Mouse (Mus musculus): ENCODE measurements around the gene Lrrc75b.

Gene Lrrc75b

DNA sequence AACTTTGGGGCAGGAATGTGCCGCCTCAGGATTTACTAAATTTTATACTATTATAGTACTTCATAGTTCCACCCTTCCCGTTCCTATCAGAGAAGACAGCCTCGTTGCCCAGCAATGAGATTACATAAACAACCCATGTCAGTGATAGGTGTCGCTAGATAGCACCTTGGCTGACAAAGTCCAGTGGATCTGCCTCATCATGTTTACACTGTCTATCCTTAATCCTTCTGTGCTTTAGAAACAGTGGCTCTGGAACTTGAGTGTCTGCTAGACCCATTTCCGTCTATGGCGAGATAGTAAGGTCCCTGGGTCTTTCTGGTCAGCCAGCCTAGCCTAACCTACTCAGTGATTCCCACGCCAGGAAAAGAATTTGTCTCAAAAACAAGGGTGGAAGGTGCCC, 59.8 kb downstream of the Lrrc75b start:
- no peak for DNase-seq
